Mouse (Mus musculus) spleen, adult 2 months (tissue): Measurements from ENCODE around the gene Tnpo3.

ENCODE experiments used
- CTCF ChIP-seq: fragments of 200-500 bp; IDR thresholded peaks from 2 replicates; pipeline ENCODE4 v1.5.1; 2011; ENCODE audit warnings: mild to moderate bottlenecking, inconsistent platforms; ENCODE audit not compliant: insufficient read depth, insufficient read length, insufficient replicate concordance; ENCODE audit errors: extremely low read depth
- POLR2A ChIP-seq: fragments of 200-500 bp; IDR thresholded peaks from 2 replicates; pipeline ENCODE4 v1.6.1; 2011; ENCODE audit warnings: low read depth, low read length, inconsistent platforms

DNA sequence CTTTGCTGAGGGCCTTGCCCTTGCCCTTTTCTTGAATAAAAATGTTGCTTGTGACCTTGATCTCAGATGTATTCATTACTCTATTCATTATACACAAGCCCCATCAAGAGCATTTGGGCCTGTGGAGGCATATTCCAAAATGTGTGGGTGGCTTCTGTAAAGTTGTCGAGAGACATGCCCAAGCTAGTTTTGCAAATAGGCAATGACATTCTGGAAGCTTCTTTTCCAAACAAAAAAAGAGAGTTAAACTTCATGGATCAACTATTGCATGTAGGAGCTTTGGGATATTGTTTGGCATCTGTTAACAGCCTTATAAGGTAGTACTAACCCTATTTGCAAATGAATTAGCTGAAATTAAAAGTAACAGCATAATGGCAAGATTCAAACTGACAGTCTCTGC, 61.6 kb downstream of the Tnpo3 start:
- TF ChIP-seq CTCF (no peak), POLR2A (no peak)
